Mouse (Mus musculus): ENCODE measurements around the gene Ctrl. TPM values are rescaled to one million over a fixed set of nuclear protein-coding genes. Genes with fewer than 3 reads are reported as not detected.

The Ctrl gene
- polyA plus RNA-seq, 1 experiment from 2014 or later = 1.3 TPM

DNA sequence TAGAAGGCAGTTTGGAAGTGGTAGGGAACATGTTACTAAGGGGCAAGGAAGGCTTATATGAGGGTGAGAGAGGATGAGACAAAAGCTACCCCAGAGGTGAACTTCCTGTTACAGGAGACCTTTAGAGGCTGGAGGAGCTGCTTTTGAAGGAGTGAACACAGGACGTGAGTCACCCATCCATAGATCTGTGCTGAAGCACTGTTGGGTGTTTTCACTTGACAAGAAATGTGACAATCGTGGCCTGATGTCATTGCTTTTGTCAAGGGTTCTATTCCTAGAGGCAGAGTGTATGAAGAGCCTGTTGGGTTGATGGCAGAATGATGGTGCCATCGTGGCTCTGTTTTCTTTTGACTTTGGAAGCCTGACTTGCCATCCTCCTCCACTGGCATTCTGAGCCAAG, 14.3 kb downstream of the Ctrl start:
- in situ Hi-C loops (cut with MboI; ENCODE audit: low pct_unique_long_range_greater_than_20kb) = no loop called here
- DNase-seq (ENCODE audit: low read depth, low spot score) (no peak), ATAC-seq (no peak)
- no peaks in the 10 kb centered on the region for H3K27me3 ChIP-seq
- no peak for TF ChIP-seq CTCF (IDR thresholded peaks at IDR 0.05)
- CTCF ChIA-PET = interaction anchor here (0.9 to 4.6 kb wide), 5 partner anchors 11 to 36 kb away, joined by 3 to 19 read pairs (median 3); no protein-coding TSS in a partner anchor
- POLR2A ChIA-PET = interaction anchor here (0.8 kb wide), 1 partner anchor 11 kb away, joined by 3 read pairs; no protein-coding TSS in a partner anchor

DNA sequence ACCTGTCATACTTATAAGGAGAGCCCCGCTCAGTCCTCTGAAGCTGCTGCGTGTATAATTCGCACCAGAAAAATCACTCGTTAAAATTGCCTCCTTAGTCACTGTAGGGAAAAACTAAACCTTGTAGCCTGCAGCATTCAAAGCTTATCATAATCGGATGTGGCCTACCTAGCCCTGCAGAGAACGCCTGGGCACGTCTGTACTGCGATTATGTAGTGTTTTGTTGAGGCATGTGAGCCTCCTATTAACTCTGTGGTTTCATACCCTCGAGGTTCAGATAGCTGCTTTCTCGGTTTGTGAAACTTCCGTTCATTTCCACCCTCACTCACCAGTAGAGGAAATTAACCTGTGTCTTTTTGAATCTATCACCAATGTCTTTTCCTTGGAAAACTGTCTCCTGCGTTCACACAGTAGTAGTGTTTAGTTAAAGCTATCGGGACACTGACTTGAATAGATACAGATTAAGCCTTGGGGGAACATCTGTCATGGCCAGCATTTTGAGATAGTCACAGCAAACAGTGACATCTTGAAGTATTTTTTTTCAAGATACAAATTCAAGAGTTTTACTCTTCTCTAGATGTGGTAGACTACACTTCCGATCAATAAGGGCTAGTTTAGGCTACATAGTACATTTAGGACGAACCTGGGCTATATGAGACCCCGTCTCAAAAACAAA, 32.6 kb downstream of the Ctrl start:
- H3K27me3 ChIP-seq = no peaks in the 10 kb centered on the region
- no peak for DNase-seq (ENCODE audit: low read depth, low spot score)
- no peak for TF ChIP-seq CTCF (IDR thresholded peaks at IDR 0.05)
- ChIA-PET POLR2A (no interaction called here), CTCF (interaction anchor here (0.8 to 1.5 kb wide), 2 partner anchors 23 to 46 kb away, joined by 3 read pairs; partner anchors contain the start of gene Thap11)
- ATAC-seq = no peak
- in situ Hi-C loops (cut with MboI; ENCODE audit: low pct_unique_long_range_greater_than_20kb) = no loop called here

DNA sequence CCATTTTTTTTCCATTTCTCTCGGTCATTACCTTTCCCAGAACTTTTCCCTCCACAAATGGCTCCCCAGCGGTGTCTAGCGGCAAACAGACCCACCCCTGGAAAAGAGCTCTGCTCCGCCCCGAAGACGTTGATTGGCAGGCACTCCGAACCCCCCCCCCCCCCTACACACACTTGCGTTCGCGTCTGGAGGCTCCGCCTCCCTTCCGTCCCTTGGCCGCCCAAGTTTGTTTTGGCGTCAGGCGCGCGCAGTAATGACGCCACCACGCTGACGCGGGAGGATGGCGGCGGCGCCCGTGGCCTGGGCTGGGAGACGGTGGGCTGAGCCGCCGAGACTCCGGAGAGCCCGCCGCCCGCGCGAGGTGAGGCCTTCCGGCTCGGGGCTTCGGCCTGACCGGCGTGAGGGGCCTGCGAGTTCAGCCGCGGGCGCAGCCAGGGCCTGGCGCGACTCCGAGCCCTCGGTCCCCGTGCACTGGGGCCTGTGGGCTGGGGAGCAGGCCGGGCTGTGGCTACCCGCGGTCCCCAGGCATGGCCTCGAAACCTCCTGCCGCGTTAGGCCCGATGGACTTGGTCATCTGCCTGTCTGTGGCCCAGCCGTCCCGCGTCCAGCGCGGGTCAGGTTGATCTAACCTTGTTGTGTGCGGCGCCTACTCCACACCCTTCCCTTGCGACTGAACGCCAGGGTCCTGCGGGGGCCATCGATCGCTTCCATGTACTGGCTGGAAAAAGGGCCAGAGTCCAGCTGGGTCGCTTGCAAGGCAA, 33.3 kb downstream of the Ctrl start, which contains the start of gene Pskh1:
Pskh1 (plus strand) TSS at position 262 of the 761 bp plus-strand sequence.
- TF ChIP-seq CTCF (IDR thresholded peaks at IDR 0.05) = no peak
- DNase-seq (ENCODE audit: low read depth, low spot score) = peak; percentile 50
- ChIA-PET CTCF (interaction anchor here (0.8 to 1.5 kb wide), 3 partner anchors 24 to 45 kb away, joined by 3 to 5 read pairs (median 3); partner anchors contain the start of gene Thap11), POLR2A (interaction anchor here (0.6 kb wide), 1 partner anchor 379 kb away, joined by 5 read pairs; no protein-coding TSS in a partner anchor)
- in situ Hi-C loops (cut with MboI; ENCODE audit: low pct_unique_long_range_greater_than_20kb) = no loop called here
- peak; percentile 75 for ATAC-seq
- H3K27me3 ChIP-seq = no peaks in the 10 kb centered on the region

DNA sequence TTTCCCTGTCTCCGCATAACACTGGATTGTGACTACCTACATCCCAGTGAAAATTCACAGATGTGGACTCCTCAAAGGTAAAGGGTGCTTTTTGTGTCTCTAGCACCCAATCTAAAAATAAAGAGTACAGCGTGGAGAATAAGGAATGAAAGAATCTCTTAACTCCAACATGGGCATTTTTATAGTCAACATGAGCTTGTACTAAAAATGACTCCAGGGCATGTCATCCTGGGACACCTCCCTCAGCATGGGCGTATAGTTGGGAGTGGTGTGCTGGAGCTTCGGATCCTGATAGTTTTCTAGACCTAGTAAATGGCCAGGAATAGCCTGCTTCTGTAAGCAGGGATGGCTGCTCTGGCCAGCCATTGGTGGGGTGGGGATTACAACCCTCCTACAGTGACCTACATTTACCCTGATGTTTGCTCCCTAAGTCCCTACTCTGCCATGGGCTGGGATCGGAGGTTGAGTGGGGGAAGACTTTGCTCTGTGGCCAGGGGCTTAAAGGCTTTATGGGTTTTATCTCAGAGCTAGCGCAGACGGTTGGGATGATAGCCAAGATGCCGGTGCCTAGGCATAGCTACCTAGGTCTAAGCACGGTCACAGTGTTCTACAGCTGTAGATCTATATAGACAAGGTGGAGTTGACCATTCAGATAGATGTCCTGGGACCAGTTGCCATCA, 35.7 kb downstream of the Ctrl start:
- no peak for TF ChIP-seq CTCF (IDR thresholded peaks at IDR 0.05)
- DNase-seq (ENCODE audit: low read depth, low spot score) = no peak
- in situ Hi-C loops (cut with MboI; ENCODE audit: low pct_unique_long_range_greater_than_20kb) = no loop called here
- POLR2A ChIA-PET = interaction anchor here (0.7 to 0.9 kb wide), 2 partner anchors 42 to 890 kb away, joined by 3 read pairs; no protein-coding TSS in a partner anchor
- H3K27me3 ChIP-seq = no peaks in the 10 kb centered on the region
- ATAC-seq = no peak
- CTCF ChIA-PET = interaction anchor here (1.3 kb wide), 1 partner anchor 33 kb away, joined by 6 read pairs; no protein-coding TSS in a partner anchor

- in situ Hi-C loops (cut with MboI; ENCODE audit: low pct_unique_long_range_greater_than_20kb) = loop anchor here (5.0 kb wide), 1 partner anchor 34 kb away; no protein-coding TSS in a partner anchor
- ChIA-PET CTCF (interaction anchor here (1.2 to 2.3 kb wide), 4 partner anchors 10 to 32 kb away, joined by 3 to 8 read pairs (median 4); no protein-coding TSS in a partner anchor), POLR2A (no interaction called here)
Observed at GRCm38 (mm10) chr8:105893339-105893738, 40.3 kb downstream of the Ctrl start, which contains the start of gene Nrn1l. TSS of gene Nrn1l (plus strand) at chr8:105893567.

GRCm38 (mm10) chr8:105892432-105892831, 41.2 kb downstream of the Ctrl start:
- ChIA-PET POLR2A (no interaction called here), CTCF (interaction anchor here (0.7 to 3.3 kb wide), 11 partner anchors 9 to 131 kb away, joined by 3 to 13 read pairs (median 4); partner anchors contain the start of gene Edc4)
- TF ChIP-seq CTCF (IDR thresholded peaks at IDR 0.05) = no peak
- no peaks in the 10 kb centered on the region for H3K27me3 ChIP-seq
- no peak for DNase-seq (ENCODE audit: low read depth, low spot score)
- in situ Hi-C loops (cut with MboI; ENCODE audit: low pct_unique_long_range_greater_than_20kb) = loop anchor here (5.0 kb wide), 1 partner anchor 35 kb away; no protein-coding TSS in a partner anchor
- ATAC-seq = no peak

More at GRCm38 (mm10) chr8:105893339-105893738, 40.3 kb downstream of the Ctrl start, which contains the start of gene Nrn1l:
- DNase-seq (ENCODE audit: low read depth, low spot score) (no peak), ATAC-seq (peak; percentile 19)
- no peak for TF ChIP-seq CTCF (IDR thresholded peaks at IDR 0.05)
- H3K27me3 ChIP-seq = no peaks in the 10 kb centered on the region

- TF ChIP-seq CTCF (IDR thresholded peaks at IDR 0.05) = no peak
Observed at GRCm38 (mm10) chr8:105890870-105891269, 42.8 kb downstream of the Ctrl start.

DNA sequence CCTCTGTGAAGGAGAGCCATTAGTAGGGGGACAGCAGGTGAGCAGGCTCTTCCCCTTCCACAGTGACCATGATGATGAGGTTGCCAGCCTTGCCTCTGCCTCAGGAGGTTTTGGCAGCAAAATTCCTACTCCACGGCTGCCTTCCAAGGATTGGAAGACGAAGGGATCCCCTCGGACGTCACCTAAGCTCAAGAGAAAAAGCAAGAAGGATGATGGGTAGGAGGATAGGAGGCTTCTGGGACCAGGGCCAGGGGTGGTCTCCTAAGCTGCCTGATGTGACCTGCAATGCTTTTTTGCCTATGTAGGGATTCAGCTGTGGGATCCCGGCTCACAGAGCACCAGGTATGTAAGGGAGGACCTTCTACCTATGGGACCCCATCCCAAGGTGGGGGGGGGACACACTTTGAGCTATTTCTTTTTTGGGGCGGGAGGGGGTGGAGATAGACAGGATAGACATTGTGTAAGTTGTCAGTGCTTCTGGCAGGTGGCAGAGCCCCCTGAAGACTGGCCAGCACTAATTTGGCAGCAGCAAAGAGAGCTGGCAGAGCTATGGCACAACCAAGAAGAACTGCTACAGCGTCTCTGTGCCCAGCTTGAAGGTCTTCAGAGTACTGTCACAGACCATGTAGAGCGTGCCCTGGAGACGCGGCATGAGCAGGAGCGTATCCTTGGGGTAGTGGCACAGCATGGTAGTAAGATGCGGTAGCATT, 43.8 kb downstream of the Ctrl start:
- TF ChIP-seq CTCF (IDR thresholded peaks at IDR 0.05) = no peak
- in situ Hi-C loops (cut with MboI; ENCODE audit: low pct_unique_long_range_greater_than_20kb) = loop anchor here (5.0 kb wide), 1 partner anchor 37 kb away; no protein-coding TSS in a partner anchor
- no peaks in the 10 kb centered on the region for H3K27me3 ChIP-seq
- DNase-seq (ENCODE audit: low read depth, low spot score) = no peak
- CTCF ChIA-PET = interaction anchor here (0.5 to 3.3 kb wide), 4 partner anchors 18 to 65 kb away, joined by 3 to 13 read pairs (median 3); no protein-coding TSS in a partner anchor
- ATAC-seq = no peak
- POLR2A ChIA-PET = no interaction called here

More at GRCm38 (mm10) chr8:105890870-105891269, 42.8 kb downstream of the Ctrl start:
- no peaks in the 10 kb centered on the region for H3K27me3 ChIP-seq
- ATAC-seq = no peak
- no peak for DNase-seq (ENCODE audit: low read depth, low spot score)
- ChIA-PET CTCF (interaction anchor here (1.0 to 3.3 kb wide), 3 partner anchors 17 to 56 kb away, joined by 3 to 13 read pairs (median 3); no protein-coding TSS in a partner anchor), POLR2A (interaction anchor here (1.4 kb wide), 1 partner anchor 10 kb away, joined by 4 read pairs; the partner anchor contains the start of gene Edc4)
- in situ Hi-C loops (cut with MboI; ENCODE audit: low pct_unique_long_range_greater_than_20kb) = loop anchor here (5.0 kb wide), 1 partner anchor 36 kb away; no protein-coding TSS in a partner anchor

Other genes starting within 250 kb of the Ctrl start
- gene Carmil2, start 247.6 kb downstream of the Ctrl start, polyA plus RNA-seq (2021) = 0.44 TPM
- gene Acd, start 232.8 kb downstream of the Ctrl start, polyA plus RNA-seq (2021) = 39.2 TPM
- 23.3 TPM for gene Pard6a, start 232.7 kb downstream of the Ctrl start, polyA plus RNA-seq (2021)
- 1.0 TPM for gene 4933405L10Rik, start 226.2 kb downstream of the Ctrl start, polyA plus RNA-seq (2021)
- gene Enkd1, start 225.7 kb downstream of the Ctrl start, polyA plus RNA-seq (2021) = 39.5 TPM
- 23.6 TPM for gene Gfod2, start 175.2 kb downstream of the Ctrl start, polyA plus RNA-seq (2021)
- 25.3 TPM for gene Ranbp10, start 106.5 kb downstream of the Ctrl start, polyA plus RNA-seq (2021)
- 0.24 TPM for gene Tsnaxip1, start 106.1 kb downstream of the Ctrl start, polyA plus RNA-seq (2021)
- 38.4 TPM for gene Cenpt, start 80.6 kb downstream of the Ctrl start, polyA plus RNA-seq (2021)
- 49.7 TPM for gene Thap11, start 78.7 kb downstream of the Ctrl start, polyA plus RNA-seq (2021)
- 19.1 TPM for gene Nutf2, start 73.3 kb downstream of the Ctrl start, polyA plus RNA-seq (2021)
- 50.9 TPM for gene Edc4, start 53.0 kb downstream of the Ctrl start, polyA plus RNA-seq (2021)
- 0.47 TPM for gene Nrn1l, start 40.3 kb downstream of the Ctrl start, polyA plus RNA-seq (2021)
- 36.4 TPM for gene Pskh1, start 33.4 kb downstream of the Ctrl start, polyA plus RNA-seq (2021)
- 61.7 TPM for gene Psmb10, start 4.6 kb upstream of the Ctrl start, polyA plus RNA-seq (2021)
- 1.3 TPM for gene Lcat, start 9.5 kb upstream of the Ctrl start, polyA plus RNA-seq (2021)
- 76.0 TPM for gene Slc12a4, start 32.2 kb upstream of the Ctrl start, polyA plus RNA-seq (2021)
- not detected for gene Dpep3, start 45.6 kb upstream of the Ctrl start, polyA plus RNA-seq (2021)
- gene Dus2, start 57.5 kb upstream of the Ctrl start, polyA plus RNA-seq (2021) = 15.4 TPM
- 0.14 TPM for gene Dpep2nb, start 72.1 kb upstream of the Ctrl start, polyA plus RNA-seq (2021)
- 12.7 TPM for gene Ddx28, start 78.0 kb upstream of the Ctrl start, polyA plus RNA-seq (2021)
- 33.5 TPM for gene Nfatc3, start 125.0 kb upstream of the Ctrl start, polyA plus RNA-seq (2021)
- gene Esrp2, start 203.1 kb upstream of the Ctrl start, polyA plus RNA-seq (2021) = 3.3 TPM
- gene Pla2g15, start 216.5 kb upstream of the Ctrl start, polyA plus RNA-seq (2021) = 24.6 TPM
- gene Slc7a6, start 235.0 kb upstream of the Ctrl start, polyA plus RNA-seq (2021) = 129 TPM